Mouse (Mus musculus) liver, embryonic 11.5 days (tissue): ENCODE results near the gene Ube4b. TPM values are rescaled to one million over a fixed set of nuclear protein-coding genes. Genes with fewer than 3 reads are reported as not detected.

Experiments used
- ATAC-seq: fragments of 200-750 bp; cut with Nextera tagmentation; replicated peaks from 2 replicates; pipeline ENCODE4 v1.8.0; 2017; ENCODE audit warnings: moderate number of reproducible peaks, mild to moderate bottlenecking, moderate TSS enrichment, moderate library complexity; ENCODE audit not compliant: low FRiP score
- DNase-seq: peaks from one replicate; pipeline ENCODE4 v3.0.0-alpha.2; 2017; ENCODE audit warnings: low spot score
- H3K27ac ChIP-seq: fragments of 300-500 bp; sonication (generic); 2 replicates; pipeline ENCODE4 v1.5.1; 2014; ENCODE audit warnings: mild to moderate bottlenecking, low read depth, low read length, control low read depth
- H3K27me3 ChIP-seq: fragments of 300-500 bp; sonication (generic); replicated peaks from 2 replicates; pipeline ENCODE4 v1.6.1; 2014; ENCODE audit warnings: low read length, mixed read lengths; ENCODE audit not compliant: control insufficient read depth, insufficient read depth
- H3K36me3 ChIP-seq: fragments of 300-500 bp; sonication (generic); 2 replicates; pipeline ENCODE4 v1.6.1; 2014; ENCODE audit warnings: mild to moderate bottlenecking, low read length, moderate library complexity, mixed read lengths; ENCODE audit not compliant: control insufficient read depth, insufficient read depth
- H3K4me1 ChIP-seq: fragments of 300-500 bp; sonication (generic); replicated peaks from 2 replicates; pipeline ENCODE4 v1.6.1; 2014; ENCODE audit warnings: low read length, mixed read lengths; ENCODE audit not compliant: control insufficient read depth, insufficient read depth
- H3K4me2 ChIP-seq: fragments of 300-500 bp; sonication (generic); 2 replicates; pipeline ENCODE4 v1.6.1; 2014; ENCODE audit warnings: mild to moderate bottlenecking, control low read depth, moderate library complexity
- H3K4me3 ChIP-seq: fragments of 300-500 bp; sonication (generic); 2 replicates; pipeline ENCODE4 v1.5.1; 2014; ENCODE audit warnings: low read depth, low read length, control low read depth
- H3K9ac ChIP-seq: fragments of 300-500 bp; sonication (generic); 2 replicates; pipeline ENCODE4 v1.6.1; 2014; ENCODE audit warnings: low read depth, low read length, control low read depth
- H3K9me3 ChIP-seq: fragments of 300-500 bp; sonication (generic); 2 replicates; pipeline ENCODE4 v1.6.1; 2016; ENCODE audit warnings: low read length, inconsistent platforms, mixed read lengths; ENCODE audit not compliant: control insufficient read depth
- WGBS: fragments of 180-500 bp; shearing (Covaris S2); extraction: QIAGEN DNeasy Blood & Tissue Kit; methylation state at CpG from one replicate; pipeline ENCODE4 v1.1.7; 2014; 5-methylcytosine and 5-hydroxymethylcytosine counted together
- polyA plus RNA-seq: library from polyadenylated mRNA; unstranded; fragments of >200 nt; fragmentation: Nextera tagmentation; extraction: Ambion mirVana; gene quantifications from 2 replicates; pipeline ENCODE4 v1.2.1, GENCODE M21; 2014

The Ube4b gene
- polyA plus RNA-seq, 1 experiment from 2014 or later, result 37.4 TPM

GRCm38 (mm10) chr4:149417854-149418365, 8.6 kb downstream of the Ube4b start:
- Histone ChIP-seq H3K9ac (no peak overlapping the region), H3K4me3 (no peak overlapping the region), H3K36me3 (peaks cover 2% of the 10 kb centered on the region; the same call in 1 of the 2 replicates), H3K4me1 (peaks cover 12% of the 10 kb centered on the region), H3K27ac (no peak overlapping the region), H3K27me3 (no peaks in the 10 kb centered on the region), H3K4me2 (no peak overlapping the region), H3K9me3 (no peaks in the 10 kb centered on the region)
- 84% methylated on average over 5 of the region's 5 CpGs for WGBS
- ATAC-seq (no peak), DNase-seq (no peak)

DNA sequence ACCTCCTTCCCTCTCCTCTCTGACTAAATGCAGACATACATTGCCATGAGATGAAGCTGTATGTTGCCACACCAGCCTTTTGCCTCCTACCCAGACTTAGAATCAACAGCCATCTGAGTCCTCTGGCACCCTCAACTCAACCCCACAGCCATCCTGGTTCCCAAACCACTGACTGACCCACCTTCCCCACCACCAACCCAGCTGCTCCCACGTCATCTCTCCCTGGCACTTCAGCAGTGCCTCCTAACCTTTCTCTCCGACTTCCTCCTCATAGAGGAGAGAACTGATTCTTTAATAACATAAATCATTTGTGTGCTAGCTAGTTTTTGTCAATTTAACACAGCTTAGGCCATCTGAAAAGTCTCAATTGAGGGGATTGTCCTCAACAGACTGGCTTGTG, 9.6 kb downstream of the Ube4b start:
- Histone ChIP-seq H3K9me3 (no peaks in the 10 kb centered on the region), H3K4me2 (no peak overlapping the region), H3K27ac (no peak overlapping the region), H3K4me3 (no peak overlapping the region), H3K9ac (no peak overlapping the region), H3K27me3 (no peaks in the 10 kb centered on the region), H3K36me3 (peaks cover 8% of the 10 kb centered on the region), H3K4me1 (peaks cover 11% of the 10 kb centered on the region)
- ATAC-seq (no peak), DNase-seq (no peak)
- 55% methylated on average over 2 of the region's 2 CpGs for WGBS

GRCm38 (mm10) chr4:149416417-149416816, 10.1 kb downstream of the Ube4b start:
- DNase-seq (no peak), ATAC-seq (no peak)
- Histone ChIP-seq H3K9me3 (no peaks in the 10 kb centered on the region), H3K4me2 (no peak overlapping the region), H3K27ac (no peak overlapping the region), H3K36me3 (peaks cover 9% of the 10 kb centered on the region), H3K4me1 (peaks cover 11% of the 10 kb centered on the region), H3K4me3 (no peak overlapping the region), H3K9ac (no peak overlapping the region), H3K27me3 (no peaks in the 10 kb centered on the region)
- WGBS, result 57% methylated on average over 10 of the region's 10 CpGs

GRCm38 (mm10) chr4:149415651-149416169, 10.8 kb downstream of the Ube4b start:
- Histone ChIP-seq H3K9ac (no peak overlapping the region), H3K4me1 (peaks cover 11% of the 10 kb centered on the region), H3K36me3 (peaks cover 9% of the 10 kb centered on the region), H3K27me3 (no peaks in the 10 kb centered on the region), H3K27ac (no peak overlapping the region), H3K4me2 (peak overlapping the region; percentile 5; the same call in 1 of the 2 replicates), H3K9me3 (no peaks in the 10 kb centered on the region), H3K4me3 (no peak overlapping the region)
- WGBS, result 67% methylated on average over 13 of the region's 13 CpGs
- DNase-seq (no peak), ATAC-seq (no peak)

DNA sequence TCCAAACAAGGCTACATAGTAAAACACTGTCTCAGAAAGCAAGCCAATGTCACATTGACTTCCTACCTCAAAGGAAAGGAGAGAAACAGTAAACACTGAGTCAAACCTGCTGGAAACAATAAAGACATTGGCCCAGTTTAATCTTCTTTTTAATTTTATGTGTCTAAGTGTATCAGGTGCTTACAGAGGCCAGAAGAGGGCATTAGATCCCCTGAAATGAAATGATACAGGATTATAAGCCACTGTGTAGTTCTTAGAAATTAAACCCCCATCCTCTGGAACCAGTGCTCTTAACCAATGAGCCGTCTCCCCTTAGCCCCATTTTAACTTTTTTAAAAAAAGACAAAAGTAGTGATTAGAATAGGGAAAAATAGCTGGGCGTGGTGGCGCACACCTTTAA, 12.3 kb downstream of the Ube4b start:
- Histone ChIP-seq H3K4me2 (no peak overlapping the region), H3K9me3 (no peaks in the 10 kb centered on the region), H3K9ac (no peak overlapping the region), H3K36me3 (peaks cover 7% of the 10 kb centered on the region), H3K27me3 (no peaks in the 10 kb centered on the region), H3K4me1 (peaks cover 11% of the 10 kb centered on the region), H3K27ac (no peak overlapping the region), H3K4me3 (no peak overlapping the region)
- ATAC-seq, result no peak
- WGBS, result 89% methylated on average over 3 of the region's 3 CpGs
- no peak for DNase-seq

DNA sequence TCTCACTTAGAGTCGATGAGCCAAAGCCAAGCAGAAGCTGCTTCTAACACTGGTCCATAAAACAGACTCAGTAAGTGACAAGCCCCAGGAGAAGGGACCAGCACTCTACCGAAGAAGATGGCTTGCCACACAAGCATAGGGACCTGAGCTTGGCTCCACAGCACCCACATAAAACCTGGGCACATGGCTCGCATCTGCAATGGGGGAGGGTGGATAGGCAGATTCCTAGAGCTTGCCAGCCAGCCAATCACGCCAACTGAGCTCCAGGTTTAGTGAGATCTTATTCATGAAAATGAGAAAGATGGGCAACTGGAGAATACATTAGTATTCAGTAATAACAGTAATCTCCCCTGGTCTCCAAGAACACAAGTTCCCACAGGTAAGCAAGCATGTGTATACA, 16.8 kb downstream of the Ube4b start:
- Histone ChIP-seq H3K27me3 (no peaks in the 10 kb centered on the region), H3K4me1 (peaks cover 19% of the 10 kb centered on the region), H3K4me3 (no peak overlapping the region), H3K36me3 (peaks cover 7% of the 10 kb centered on the region), H3K27ac (no peak overlapping the region), H3K4me2 (no peak overlapping the region), H3K9me3 (no peaks in the 10 kb centered on the region), H3K9ac (no peak overlapping the region)
- ATAC-seq, result no peak
- 91% methylated on average over 4 of the region's 4 CpGs for WGBS
- no peak for DNase-seq

- ATAC-seq (peak; percentile 87), DNase-seq (no peak)
- H3K9me3 ChIP-seq, result no peaks in the 10 kb centered on the region
- no peak overlapping the region for H3K4me3 ChIP-seq
- peak overlapping the region; percentile 33; the same call in 1 of the 2 replicates for H3K27ac ChIP-seq
- no peak overlapping the region; the same call in 1 of the 2 replicates for H3K4me2 ChIP-seq
- no peaks in the 10 kb centered on the region for H3K27me3 ChIP-seq
- peaks cover 32% of the 10 kb centered on the region for H3K4me1 ChIP-seq
- H3K9ac ChIP-seq, result no peak overlapping the region
- peaks cover 7% of the 10 kb centered on the region for H3K36me3 ChIP-seq
- WGBS, result 56% methylated on average over 6 of the region's 6 CpGs
Measured at GRCm38 (mm10) chr4:149408331-149408730, 18.2 kb downstream of the Ube4b start.

DNA sequence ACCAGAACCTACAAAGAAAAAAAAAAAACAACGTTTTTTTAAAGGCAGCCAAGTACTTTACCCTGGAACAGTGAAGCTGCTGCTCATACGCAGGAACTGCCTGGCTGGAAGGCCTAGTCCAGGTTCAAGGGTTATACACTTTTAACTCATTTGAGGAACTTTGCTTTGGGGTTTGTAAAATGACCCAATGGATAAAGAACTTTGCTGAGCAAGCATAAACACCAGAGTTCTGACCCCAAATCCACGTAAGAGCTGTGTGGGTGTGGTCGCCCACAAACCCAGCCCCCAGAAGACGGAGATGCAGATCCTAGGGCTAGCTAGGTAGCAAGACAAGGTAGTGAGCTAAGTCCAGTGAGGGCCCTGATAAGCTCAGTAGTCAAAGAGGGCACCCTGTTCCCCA, 19.1 kb downstream of the Ube4b start:
- 74% methylated on average over 5 of the region's 5 CpGs for WGBS
- no peaks in the 10 kb centered on the region for H3K27me3 ChIP-seq
- 0 out of 2 replicates have a peak overlapping the region, but pooled peaks have one; percentile 21 for H3K27ac ChIP-seq
- no peak overlapping the region for H3K4me2 ChIP-seq
- ATAC-seq (no peak), DNase-seq (no peak)
- no peaks in the 10 kb centered on the region for H3K9me3 ChIP-seq
- peaks cover 40% of the 10 kb centered on the region for H3K4me1 ChIP-seq
- no peak overlapping the region for H3K4me3 ChIP-seq
- H3K9ac ChIP-seq, result no peak overlapping the region
- H3K36me3 ChIP-seq, result peaks cover 5% of the 10 kb centered on the region

DNA sequence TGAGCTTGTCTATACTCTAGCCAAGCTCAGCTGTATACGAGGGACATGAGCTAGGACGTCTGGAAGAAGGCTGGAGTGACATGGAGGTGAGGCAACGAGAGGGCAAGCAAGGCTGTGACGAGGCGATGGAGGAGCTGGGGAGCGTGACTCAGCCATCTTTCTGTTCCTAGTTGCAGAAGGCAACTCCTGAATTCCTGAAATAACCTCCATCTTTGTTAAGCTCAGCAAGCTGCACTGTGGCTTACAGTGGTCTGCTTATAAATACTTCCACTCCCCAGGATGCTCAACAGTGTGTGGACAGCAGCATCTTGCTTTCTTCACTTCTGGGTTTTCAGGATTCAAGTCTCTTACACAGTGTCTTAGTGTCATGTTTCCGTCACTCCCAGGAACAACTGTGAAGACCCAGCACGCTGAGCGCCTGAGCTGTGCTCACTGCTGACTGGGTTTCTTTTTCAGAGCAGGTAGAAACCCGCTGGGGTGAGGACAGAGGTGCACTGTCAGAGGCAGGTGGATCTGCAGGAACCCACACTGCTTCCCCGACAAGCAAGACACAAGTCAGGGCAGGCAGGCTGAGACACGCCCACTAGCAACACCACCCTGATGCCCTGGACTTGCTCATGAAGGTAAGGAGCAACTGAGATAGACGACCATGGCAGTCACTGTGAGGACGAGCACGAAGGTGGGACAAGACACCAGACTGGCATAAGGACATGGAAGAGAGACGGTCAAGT, 20.7 kb downstream of the Ube4b start:
- no peak overlapping the region for H3K27ac ChIP-seq
- H3K36me3 ChIP-seq, result no peaks in the 10 kb centered on the region
- 79% methylated on average over 16 of the region's 16 CpGs for WGBS
- no peak for DNase-seq
- no peak overlapping the region for H3K9ac ChIP-seq
- no peak overlapping the region for H3K4me2 ChIP-seq
- peaks cover 45% of the 10 kb centered on the region for H3K4me1 ChIP-seq
- no peak for ATAC-seq
- H3K4me3 ChIP-seq, result no peak overlapping the region
- no peaks in the 10 kb centered on the region for H3K9me3 ChIP-seq
- no peaks in the 10 kb centered on the region for H3K27me3 ChIP-seq
